Mouse (Mus musculus) forebrain, postnatal 0 days (tissue): ENCODE measurements at regions not wholly inside any gene's neighbourhood (a gene's known extent, or its start where the extent isn't known, plus 50 kb on each side); places are given as distances from the start of the nearest gene placed in this dataset.
A peak's percentile ranks its signal among the peaks of the same experiment; 100 is the strongest.

ENCODE experiments used
- ATAC-seq: fragments of 200-750 bp; cut with Nextera tagmentation; 2 replicates; pipeline ENCODE4 v1.8.0; 2017; ENCODE audit warnings: mild to moderate bottlenecking, moderate library complexity
- DNase-seq: peaks from one replicate; pipeline ENCODE4 v3.0.0-alpha.2; 2015
- H3K27ac ChIP-seq: fragments of 300-500 bp; sonication (generic); 2 replicates; pipeline ENCODE4 v1.5.1; 2014; ENCODE audit warnings: low read depth, mild to moderate bottlenecking, antibody characterized with exemption, low read length, moderate library complexity, mixed read lengths
- H3K27me3 ChIP-seq: fragments of 300-500 bp; sonication (generic); 2 replicates; pipeline ENCODE4 v1.6.1; 2014; ENCODE audit warnings: mild to moderate bottlenecking, low read length, mixed read lengths; ENCODE audit not compliant: insufficient read depth
- H3K36me3 ChIP-seq: fragments of 300-500 bp; sonication (generic); 2 replicates; pipeline ENCODE4 v1.6.1; 2014; ENCODE audit warnings: mild to moderate bottlenecking, moderate library complexity; ENCODE audit not compliant: insufficient read depth
- H3K4me1 ChIP-seq: fragments of 300-500 bp; sonication (generic); 2 replicates; pipeline ENCODE4 v1.6.1; 2014; ENCODE audit warnings: antibody characterized with exemption; ENCODE audit not compliant: insufficient read depth
- H3K4me2 ChIP-seq: fragments of 300-500 bp; sonication (generic); 2 replicates; pipeline ENCODE4 v1.6.1; 2014; ENCODE audit warnings: low read depth, mild to moderate bottlenecking, moderate library complexity
- H3K4me3 ChIP-seq: fragments of 300-500 bp; sonication (generic); 2 replicates; pipeline ENCODE4 v1.5.1; 2014; ENCODE audit warnings: low read depth, low read length, mixed read lengths
- H3K9ac ChIP-seq: fragments of 300-500 bp; sonication (generic); 2 replicates; pipeline ENCODE4 v1.6.1; 2014; ENCODE audit warnings: mild to moderate bottlenecking
- H3K9me3 ChIP-seq: fragments of 300-500 bp; sonication (generic); 2 replicates; pipeline ENCODE4 v1.6.1; 2016; ENCODE audit warnings: low read length
- CTCF ChIP-seq: sonication (generic); IDR thresholded peaks from 2 replicates; pipeline ENCODE4 v1.5.1; 2016; ENCODE audit warnings: antibody characterized with exemption, control low read depth, low read depth
- WGBS: fragments of 180-500 bp; shearing (Covaris S2); extraction: QIAGEN DNeasy Blood & Tissue Kit; methylation state at CpG from one replicate; pipeline ENCODE4 v1.1.7; 2014; 5-methylcytosine and 5-hydroxymethylcytosine counted together

- Histone ChIP-seq H3K9ac (no peak overlapping the region), H3K4me1 (no peaks in the 10 kb centered on the region), H3K4me3 (no peak overlapping the region), H3K27ac (no peak overlapping the region), H3K36me3 (no peaks in the 10 kb centered on the region), H3K9me3 (no peaks in the 10 kb centered on the region), H3K27me3 (no peaks in the 10 kb centered on the region), H3K4me2 (no peak overlapping the region)
- TF ChIP-seq CTCF: no peak
- DNase-seq (no peak), ATAC-seq (peak; percentile 57)
- 35% methylated on average over 11 of the region's 11 CpGs for WGBS
These were observed 62.7 kb upstream of the Ipo5 start for GRCm38 (mm10) chr14:120848083-120848951.

- no peaks in the 10 kb centered on the region for H3K9me3 ChIP-seq
- TF ChIP-seq CTCF: no peak
- no peak for DNase-seq
- H3K4me2 ChIP-seq: no peak overlapping the region
- no peaks in the 10 kb centered on the region for H3K27me3 ChIP-seq
- H3K27ac ChIP-seq: no peak overlapping the region
- H3K4me3 ChIP-seq: no peak overlapping the region
- no peaks in the 10 kb centered on the region for H3K36me3 ChIP-seq
- H3K4me1 ChIP-seq: no peaks in the 10 kb centered on the region
- ATAC-seq: no peak
- 68% methylated on average over 10 of the region's 10 CpGs for WGBS
- H3K9ac ChIP-seq: no peak overlapping the region
These were observed 61.9 kb upstream of the Ipo5 start for GRCm38 (mm10) chr14:120849159-120849558.

- Histone ChIP-seq H3K9me3 (0 out of 2 replicates have a peak, but pooled peaks cover 3% of the 10 kb centered on the region), H3K27me3 (no peaks in the 10 kb centered on the region), H3K27ac (no peak overlapping the region), H3K4me1 (no peaks in the 10 kb centered on the region), H3K36me3 (no peaks in the 10 kb centered on the region), H3K9ac (no peak overlapping the region), H3K4me2 (no peak overlapping the region), H3K4me3 (no peak overlapping the region)
- DNase-seq: no peak
- no peak for TF ChIP-seq CTCF
- 90% methylated on average over 5 of the region's 5 CpGs for WGBS
- ATAC-seq: no peak
These were observed 57.4 kb upstream of the Ipo5 start for GRCm38 (mm10) chr14:120853643-120854042.

- 61% methylated on average over 7 of the region's 7 CpGs for WGBS
- ATAC-seq: 0 out of 2 replicates have a peak, but pooled peaks have one; percentile 19
- Histone ChIP-seq H3K27ac (peak overlapping the region; percentile 45; the same call in 1 of the 2 replicates), H3K9ac (no peak overlapping the region), H3K27me3 (no peaks in the 10 kb centered on the region), H3K9me3 (0 out of 2 replicates have a peak, but pooled peaks cover 3% of the 10 kb centered on the region), H3K36me3 (no peaks in the 10 kb centered on the region), H3K4me1 (no peaks in the 10 kb centered on the region), H3K4me3 (no peak overlapping the region), H3K4me2 (no peak overlapping the region)
- TF ChIP-seq CTCF: no peak
- no peak for DNase-seq
These were observed 56.5 kb upstream of the Ipo5 start for GRCm38 (mm10) chr14:120854559-120854958.

GRCm38 (mm10) chr14:120855181-120855580, 55.8 kb upstream of the Ipo5 start:
- H3K9me3 ChIP-seq: 0 out of 2 replicates have a peak, but pooled peaks cover 3% of the 10 kb centered on the region
- H3K4me3 ChIP-seq: no peak overlapping the region
- 69% methylated on average over 13 of the region's 13 CpGs for WGBS
- ATAC-seq: peak; percentile 93
- no peak for TF ChIP-seq CTCF
- H3K27ac ChIP-seq: peak overlapping the region; percentile 73
- no peaks in the 10 kb centered on the region for H3K36me3 ChIP-seq
- H3K9ac ChIP-seq: no peak overlapping the region
- no peaks in the 10 kb centered on the region for H3K27me3 ChIP-seq
- H3K4me1 ChIP-seq: no peaks in the 10 kb centered on the region
- no peak overlapping the region for H3K4me2 ChIP-seq
- DNase-seq: peak; percentile 77
